Mouse (Mus musculus) brain, embryonic 18.5 days (tissue): ENCODE results near the gene Gprin3.

Experiments used
- DNase-seq: peaks from one replicate; pipeline ENCODE4 v3.0.0-alpha.2; 2012; ENCODE audit warnings: low read depth, low spot score

The Gprin3 gene

DNA sequence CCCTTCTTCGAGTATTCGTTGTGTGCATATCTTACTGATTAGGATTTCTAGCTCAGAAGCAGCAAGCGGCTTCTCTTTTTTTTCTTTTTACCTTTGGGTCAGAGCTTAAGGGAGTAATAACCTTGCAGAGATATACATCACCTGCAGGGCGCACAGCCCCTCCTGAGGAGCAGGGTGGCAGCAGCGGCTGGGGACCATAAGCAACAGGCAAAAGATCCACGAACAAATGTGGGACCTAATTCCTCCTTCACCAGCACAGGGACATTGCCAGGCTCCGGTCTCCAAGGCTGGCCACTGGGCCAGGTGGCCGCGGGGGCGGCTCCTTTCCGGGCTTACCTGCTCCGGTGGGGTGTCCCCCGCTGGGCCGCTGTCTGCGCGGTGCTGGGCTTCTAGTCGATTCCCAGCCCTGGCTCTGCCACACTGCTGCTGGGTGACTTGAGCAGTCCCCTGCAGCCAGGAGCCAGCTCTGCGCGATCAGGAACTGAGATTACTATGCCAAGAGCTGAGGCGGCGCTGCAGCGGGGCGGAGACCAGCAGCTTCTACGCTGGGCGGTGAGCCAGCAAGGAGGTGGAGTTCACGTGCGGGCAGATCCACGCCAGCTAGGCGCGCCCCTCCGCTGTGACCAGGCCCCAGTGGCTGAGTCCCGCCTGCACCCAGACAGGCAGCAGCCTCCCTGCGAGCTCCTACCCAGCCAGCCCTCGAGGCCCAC lies at the start of gene Gprin3:
Gprin3 (minus strand) TSS at position 471 of the 710 bp plus-strand sequence.
- no peak for DNase-seq

DNA sequence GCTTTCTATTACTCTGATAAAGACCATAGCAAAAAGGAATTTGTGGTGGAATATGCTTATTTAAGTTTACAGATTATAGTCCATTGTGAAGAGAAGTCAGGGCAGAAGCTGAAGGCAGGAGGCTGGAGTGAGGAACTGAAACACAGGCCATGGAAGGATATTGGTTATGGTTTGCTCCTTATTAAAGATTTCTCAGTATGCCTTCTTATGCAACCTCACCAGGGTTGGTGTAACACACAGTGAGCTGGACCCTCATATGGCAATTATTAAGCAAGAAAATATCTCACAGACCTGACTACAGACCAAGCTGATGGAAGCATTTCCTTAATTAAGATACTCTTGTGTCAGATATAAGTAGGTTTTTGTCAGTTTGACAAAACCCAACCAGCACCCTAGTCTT lies 32.8 kb upstream of the Gprin3 start:
- DNase-seq, result no peak

DNA sequence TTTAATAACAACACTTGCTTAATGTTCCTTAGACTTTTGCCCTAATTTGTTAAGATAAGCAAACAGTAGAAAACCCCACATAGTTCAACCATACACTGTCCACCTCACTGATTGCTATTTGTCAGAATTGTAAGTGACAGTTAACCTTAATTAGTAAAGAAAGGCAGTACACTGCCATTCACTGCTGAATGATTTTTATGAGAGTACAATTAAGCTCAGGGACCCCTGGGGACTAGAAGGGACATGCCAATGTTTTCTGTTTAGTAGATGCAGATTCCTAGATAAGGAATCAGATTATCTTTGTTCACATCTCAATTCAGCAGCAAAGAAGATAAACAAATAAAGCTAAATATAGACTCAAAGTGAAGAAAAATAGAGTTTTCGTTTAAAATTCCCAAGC lies 30.0 kb upstream of the Gprin3 start:
- DNase-seq, result no peak

DNA sequence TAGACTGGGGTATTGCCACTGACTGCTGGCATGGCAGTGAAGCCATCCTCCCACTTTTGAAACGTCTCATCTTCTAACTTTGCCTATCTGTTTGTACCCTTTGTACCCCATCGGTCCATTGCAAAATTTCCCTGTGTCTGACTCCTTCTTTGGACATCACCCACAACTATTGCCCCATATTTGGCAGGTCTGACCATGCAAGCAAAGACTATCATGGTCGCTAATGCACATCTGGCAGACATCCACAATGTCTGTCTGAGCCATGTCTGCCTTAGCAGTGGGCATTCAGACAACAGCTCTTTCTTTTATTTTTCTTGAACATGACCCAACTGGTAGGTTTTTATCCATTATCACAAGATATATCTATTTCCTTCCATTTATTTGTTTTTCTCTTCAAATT lies 25.3 kb upstream of the Gprin3 start:
- DNase-seq, result no peak

DNA sequence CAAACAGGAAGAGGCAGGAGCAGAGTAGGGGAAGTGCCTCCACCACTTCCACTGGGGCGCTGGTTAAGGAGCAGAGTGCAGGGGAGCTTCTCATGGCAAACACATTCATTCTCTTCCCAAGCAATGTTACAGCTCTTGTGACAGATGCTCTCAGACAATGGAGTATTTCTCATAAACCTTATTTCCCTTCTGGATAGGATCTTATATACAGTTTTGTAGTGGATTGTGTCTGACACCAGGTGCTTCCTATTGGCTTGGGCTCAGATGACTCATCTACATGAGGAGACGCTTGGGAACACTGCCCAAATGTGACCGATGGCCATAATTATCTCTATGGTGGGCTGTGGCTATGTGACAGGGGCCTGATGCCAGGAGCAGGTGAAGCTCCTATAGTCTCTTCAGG lies 19.0 kb upstream of the Gprin3 start:
- DNase-seq, result no peak

DNA sequence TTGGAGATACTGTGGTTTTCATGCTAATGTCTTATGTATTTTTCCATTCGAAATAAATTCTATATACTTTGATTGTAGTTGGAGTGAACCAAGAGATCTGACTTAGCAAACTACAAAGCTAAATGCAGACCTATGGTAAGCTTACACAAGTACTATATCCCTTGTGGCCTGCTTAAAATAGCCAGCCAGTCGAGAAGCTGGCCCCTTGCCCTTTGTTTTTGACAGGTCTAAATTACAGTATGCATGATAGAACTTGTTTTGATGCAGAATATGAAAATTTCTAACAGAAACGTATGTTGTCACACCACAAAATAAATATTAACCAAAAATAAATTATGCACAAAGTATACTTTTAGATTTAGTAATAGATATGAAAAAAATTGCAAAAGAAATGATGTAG lies 9.8 kb upstream of the Gprin3 start:
- DNase-seq, result no peak

DNA sequence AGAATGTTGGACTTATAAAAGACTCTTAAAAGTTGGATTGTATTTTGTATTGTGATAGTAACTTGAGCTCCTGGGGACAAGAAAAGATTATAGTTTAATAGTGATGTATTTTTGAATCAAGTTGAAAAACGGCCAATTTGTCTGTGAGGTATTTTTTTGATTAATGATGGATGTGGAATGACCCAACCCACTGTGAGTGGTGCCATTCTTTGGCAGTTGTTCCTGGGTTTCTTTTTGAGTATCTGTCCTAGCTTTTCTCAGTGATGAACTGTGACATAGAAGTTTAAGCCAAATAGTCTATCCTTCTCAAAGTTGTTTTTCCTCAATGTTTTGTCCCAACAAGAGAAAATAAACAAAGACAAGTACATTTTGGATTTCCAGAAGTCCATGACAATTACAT lies 7.0 kb upstream of the Gprin3 start:
- DNase-seq, result no peak

DNA sequence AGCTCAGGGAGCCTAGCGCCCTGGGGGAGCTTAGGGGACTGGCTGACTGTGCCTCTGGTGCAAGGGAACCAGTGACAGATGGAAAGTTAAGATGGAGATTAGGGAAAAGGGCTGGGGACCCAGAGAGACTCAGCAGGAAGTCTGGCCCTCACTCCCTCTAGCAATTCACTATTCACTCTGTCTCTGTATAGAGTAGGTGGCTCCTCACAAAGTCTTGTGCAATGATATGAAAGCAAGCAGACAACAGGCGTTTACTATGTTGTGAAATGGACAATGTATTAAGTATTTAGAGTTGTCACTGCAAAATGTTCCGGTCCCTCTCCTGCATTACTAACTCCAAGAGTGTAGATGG lies 416 bp upstream of the Gprin3 start:
- no peak for DNase-seq

DNA sequence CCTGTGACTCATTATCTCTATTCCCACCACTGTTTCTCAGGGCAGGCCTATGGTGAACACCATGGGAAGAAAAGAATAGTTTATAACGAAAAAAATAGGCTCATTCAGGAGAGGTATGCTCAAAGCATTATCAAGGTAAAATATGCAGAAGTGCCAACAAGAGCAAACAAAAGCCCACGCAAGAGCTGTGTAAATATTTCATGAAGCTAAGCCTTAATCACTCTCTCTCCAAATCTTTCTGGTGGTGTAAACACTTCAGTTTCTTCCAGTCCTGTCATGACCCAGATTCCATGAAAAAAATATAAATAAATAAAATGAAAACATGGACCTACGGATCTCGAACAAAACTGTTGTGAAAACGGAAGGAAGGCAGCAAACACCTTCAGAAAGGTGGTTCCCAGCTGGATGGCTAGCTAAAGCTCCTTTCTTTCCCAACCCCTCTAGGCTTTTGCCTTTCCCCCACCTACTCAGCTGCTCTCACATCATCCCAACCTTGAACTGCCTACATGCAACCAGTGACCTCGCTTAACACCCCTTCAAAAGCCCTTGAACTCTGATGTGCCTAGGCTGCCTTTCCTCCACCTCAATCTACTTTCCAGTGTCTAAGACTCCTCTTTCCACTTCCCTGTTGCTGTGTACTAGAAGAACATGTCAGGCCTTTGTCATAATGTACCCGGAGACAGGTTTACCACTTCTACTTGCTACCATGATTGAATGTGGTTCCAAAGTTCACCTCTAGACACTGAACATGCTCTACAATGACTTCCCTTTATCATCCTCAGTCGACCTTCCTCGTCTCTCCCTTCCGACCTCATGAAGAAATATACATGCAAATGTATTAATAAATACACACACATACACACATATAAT lies 988 bp downstream of the Gprin3 start:
- no peak for DNase-seq

DNA sequence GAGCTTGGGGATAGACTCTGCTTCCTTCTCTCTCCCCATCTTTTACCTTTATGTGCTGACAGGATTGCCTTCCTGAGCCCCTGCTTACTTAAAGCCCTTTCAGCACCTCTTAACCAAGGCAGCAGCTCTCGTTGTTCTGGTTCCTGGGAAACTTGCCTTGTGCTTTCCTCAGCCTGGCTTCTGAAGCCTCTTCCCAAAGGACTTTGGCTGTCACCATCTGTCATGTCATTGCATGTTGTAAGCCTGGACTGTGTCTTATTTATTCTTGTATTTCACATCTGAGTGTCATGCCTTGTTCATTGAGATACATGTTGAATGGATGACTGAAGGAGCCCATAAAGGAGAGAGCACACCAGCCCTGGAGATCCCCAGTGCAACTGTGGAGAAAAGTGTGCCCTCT lies 2.3 kb downstream of the Gprin3 start:
- no peak for DNase-seq

DNA sequence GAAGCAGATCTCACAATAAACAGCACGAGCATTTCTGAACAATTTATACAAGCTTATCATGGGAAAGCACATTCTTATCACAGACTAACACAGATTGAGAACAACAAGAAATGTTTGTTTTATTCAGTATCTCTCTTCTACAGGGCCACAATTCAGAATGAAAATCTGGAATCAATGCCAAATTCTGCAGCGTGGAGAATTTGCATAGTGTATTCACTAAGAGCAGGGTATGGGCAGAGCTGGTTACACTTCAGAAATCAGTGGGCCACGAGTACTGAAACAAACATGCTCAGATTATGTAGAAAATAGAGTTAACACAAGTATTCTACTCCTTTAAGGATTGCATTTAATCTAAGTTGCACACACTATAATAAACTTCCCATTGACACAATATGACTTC lies 6.8 kb downstream of the Gprin3 start:
- DNase-seq, result no peak

DNA sequence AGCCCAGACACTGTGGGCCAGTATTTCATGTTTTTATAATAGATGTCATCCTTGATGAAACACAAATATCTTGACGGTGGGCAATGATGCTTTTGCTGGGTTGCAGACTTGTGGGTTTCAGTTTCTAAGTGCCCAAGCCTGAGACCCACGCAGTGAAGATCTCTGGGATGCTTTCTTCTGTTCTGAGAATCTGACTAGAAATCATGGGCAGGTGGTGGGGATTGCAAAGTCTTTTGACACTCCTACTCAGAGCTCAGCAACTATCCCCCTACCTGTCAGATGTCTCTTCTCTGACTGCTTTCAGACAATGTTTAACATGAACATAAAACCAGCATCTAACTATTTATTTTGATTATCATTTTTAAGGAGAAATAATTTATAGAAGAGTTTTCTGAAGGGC lies 7.4 kb downstream of the Gprin3 start:
- no peak for DNase-seq

DNA sequence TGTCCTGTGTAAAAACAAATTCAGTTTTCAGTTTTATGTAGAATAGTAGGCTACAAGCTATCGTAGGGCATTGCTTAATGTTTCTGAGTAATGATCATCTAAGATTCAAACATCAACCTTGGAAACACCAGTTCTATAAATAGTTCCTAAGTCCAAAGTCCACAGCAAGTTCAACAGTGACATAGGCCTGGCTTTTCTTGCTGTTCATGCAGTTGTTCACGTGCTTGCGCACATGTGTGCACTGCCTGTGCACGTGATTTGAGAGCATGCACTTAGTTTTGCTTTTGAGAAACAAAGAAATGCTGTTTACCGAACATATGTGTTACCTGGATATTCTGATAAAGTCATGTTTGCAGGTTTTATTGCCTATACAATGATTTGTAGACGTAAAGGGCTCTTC lies 11.3 kb downstream of the Gprin3 start:
- no peak for DNase-seq

DNA sequence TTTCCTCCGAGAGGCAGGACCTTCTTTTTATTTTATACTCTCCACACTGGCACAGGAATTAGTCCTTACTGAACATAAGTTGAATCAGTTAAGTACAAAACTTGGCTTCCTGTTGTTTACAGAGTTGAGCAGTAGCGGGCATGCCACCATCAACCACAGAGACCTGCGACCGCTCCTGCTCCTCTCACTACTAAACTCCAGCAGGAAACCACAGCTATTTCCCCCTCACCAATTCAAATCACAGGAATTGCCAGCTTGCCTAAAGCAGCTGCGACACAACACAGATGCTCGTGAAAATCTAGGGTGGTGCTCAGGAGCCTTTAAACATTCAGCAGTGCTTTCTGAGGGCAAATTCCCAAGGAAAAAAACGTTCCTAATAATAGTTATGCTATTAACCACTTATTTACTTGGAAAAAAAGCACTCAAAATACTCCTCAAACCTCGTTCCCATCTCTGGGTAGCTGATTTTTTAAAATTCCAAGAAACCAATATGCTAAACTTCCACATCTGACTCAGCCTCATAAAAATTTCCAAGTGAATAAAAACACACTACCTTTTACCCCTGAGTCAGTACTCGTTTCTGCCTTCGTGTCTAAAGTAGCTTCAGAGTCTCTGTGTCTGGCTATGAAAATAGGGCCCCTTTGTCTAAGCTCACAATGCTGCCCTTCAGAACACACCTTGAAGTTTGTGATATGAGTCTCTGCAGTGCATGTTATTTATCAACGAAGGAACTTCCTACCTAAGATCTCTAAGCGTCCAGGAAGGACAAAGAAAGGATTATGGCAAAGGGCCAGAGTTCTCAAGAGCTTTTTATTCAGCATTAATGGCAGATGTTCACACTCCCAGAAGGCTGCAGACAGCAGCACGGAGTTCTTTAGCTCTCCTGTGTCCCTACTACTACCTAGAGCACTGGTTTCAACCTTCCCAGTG lies 13.4 kb downstream of the Gprin3 start:
- no peak for DNase-seq

DNA sequence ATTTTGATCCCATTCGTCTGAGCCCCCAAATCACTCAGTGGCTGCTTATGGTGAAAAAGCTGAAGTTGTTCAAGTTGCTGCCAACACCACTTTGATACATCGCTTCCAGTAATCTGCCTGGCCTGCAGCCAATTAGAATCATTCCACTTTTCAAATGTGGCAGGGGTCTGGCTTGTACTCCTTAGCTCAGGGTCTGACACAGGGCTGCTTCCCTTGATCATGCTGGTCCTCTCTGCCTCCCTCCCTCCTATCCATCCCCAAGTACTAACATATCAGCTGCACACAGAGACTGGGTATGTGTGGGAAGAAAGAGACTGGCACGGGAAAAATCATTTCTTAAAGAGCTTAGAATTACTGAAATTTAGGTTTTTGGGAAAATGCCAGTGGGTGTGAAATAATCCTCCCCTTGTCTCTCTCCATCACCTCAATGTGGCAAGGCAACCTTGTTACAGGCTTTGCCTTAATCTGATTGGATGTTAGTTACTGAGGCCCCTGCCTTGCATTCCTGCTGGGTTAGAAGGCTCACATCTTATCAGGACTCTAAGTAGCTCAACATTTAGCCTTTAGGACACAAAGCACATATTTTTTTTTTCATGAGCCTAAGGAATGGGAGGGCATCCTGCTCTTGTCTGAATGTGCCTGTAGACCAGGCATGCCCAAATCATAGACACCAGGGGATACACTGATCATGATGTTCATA lies 16.9 kb downstream of the Gprin3 start:
- DNase-seq, result no peak

DNA sequence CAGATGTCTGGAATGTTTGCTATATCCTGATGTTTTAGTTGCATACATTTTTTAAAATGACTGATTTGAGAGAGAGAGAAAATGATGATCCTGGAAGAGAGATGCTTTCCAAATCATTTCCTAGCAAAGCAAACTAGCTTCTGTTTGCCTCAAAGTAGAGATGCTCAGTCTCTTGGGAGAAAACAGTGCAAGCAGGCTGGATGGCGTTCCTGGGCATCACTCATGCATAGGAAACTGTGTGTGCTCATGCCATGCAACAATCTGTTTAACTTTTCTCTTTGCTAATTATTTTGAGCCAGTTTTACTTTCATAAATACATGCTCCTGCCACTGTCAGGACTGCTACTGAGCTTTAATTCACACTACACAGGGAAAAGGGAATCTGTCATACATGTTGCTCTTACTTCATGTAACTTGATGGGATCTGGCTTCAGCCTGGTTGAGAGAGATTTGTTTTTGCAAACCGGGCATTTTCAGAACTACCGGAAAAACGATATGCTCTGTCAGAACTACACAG lies 18.6 kb downstream of the Gprin3 start:
- no peak for DNase-seq

DNA sequence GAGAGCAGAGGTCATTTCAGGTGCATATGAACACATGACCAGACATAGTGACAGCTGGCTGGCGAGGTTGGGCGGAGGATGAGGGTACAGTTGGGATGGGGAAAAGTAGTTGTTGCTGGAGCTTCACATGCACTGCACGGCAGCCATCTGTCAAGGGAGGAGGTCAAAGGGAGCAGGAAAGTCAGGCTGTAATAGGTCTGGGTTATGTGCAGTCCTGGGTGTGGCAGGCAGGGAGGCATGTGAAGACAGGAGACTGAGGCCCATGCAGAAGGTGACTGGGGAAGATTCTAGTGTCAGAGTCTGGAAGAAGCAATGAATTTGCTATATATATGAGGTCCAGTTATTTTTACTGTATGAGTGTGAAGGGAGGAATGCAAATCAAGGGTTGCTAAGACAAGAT lies 35.9 kb downstream of the Gprin3 start:
- no peak for DNase-seq

DNA sequence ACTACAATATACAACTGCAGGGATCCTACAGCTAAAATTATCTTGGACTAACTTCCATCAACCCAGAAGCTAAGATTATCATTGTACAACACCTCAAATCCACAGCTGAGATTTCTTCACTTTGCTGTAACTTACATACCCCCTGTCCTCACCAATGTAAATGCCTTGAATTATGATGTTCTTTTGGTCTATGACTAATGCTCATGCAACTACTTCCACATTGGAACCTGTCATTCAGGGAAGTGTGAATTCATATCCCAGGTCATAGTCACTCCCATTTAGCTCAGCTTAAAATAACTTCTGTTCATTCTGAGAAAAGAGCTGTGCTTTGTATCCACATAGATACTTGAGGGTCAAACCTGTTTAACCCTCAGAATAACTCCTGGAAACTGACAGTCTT lies 60.8 kb downstream of the Gprin3 start:
- no peak for DNase-seq

DNA sequence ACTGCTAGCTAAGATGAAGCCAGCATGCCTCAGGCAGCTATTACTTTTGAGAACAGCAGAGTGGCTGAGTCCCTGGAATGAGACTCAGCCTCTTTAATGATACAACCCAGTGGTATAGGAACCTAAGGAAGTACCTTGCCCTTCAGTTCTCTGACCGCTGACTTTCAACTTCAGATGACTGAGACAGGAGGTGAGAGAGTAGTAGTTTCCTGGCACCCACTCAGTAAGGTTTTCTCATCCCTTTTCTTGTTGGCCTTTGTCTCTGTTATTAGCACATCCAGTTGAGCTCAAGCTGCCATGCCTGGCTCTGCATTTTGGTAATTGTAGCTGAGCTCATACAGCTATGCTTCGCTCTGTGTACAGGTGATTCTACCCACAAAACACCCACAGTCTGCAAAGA lies 62.8 kb downstream of the Gprin3 start:
- no peak for DNase-seq

DNA sequence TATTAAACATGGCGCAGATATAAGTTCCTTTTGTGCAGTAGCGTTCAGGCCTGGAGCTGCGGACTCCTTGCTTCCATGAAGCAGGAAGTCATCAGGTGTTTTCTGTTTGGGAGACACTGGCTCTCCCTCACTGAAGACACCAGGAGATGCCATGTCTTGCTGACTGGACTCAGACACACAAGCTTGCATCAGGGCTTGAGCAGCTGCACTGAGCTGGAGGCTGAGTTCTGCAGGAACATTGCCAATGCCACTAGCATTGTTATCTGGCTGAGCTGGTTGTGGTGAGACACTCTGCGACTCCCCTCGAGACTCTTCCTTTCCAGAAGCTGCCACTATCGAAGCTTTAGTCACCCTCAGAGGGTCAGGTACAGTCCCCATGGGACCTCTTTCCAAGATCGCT lies 71.2 kb downstream of the Gprin3 start:
- DNase-seq, result no peak

DNA sequence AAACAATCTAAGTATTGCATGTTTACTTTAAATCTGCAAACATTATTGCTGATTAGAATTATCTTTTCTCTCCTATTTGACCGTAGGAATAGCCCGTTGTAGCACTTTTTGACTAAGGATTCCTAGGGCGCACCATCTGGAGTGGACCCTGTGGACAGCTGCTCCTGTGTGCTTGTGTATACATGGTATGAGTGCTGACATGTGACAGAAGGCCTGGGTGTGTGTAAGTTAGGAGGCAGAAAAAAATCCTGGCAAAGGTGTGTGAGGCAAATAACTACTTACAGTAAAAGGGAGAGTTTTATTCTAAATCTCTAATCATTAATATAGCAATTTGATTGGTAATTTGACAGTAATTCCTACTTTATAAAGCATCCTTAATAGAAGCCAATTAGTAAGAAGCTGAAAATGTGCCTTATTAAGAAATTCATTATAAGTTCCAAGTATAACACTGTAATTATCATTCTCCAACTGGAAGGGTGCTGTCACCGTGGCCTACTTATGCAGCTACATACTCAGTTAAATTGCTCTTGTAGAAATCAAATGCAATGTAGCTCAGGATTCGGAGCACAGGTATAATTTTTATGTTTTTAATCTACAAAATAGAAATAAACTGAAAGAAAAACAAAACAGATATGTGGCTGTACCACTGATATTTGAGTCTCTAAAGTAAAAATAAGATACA lies 74.8 kb downstream of the Gprin3 start:
- peak; percentile 22 for DNase-seq
